Mouse (Mus musculus) fat pad, adult 2 months (tissue): ENCODE data around the gene Tmem230.
"Not testable (repeated sequence)": the region's sequence is repeated elsewhere in the genome, so short reads cannot be mapped to it uniquely, and the experiment has no call there.

ENCODE experiments used
- DNase-seq: peaks from one replicate; pipeline ENCODE4 v3.0.0-alpha.2; 2011; ENCODE audit warnings: low read depth, low spot score; ENCODE audit errors: extremely low read depth

Gene Tmem230

DNA sequence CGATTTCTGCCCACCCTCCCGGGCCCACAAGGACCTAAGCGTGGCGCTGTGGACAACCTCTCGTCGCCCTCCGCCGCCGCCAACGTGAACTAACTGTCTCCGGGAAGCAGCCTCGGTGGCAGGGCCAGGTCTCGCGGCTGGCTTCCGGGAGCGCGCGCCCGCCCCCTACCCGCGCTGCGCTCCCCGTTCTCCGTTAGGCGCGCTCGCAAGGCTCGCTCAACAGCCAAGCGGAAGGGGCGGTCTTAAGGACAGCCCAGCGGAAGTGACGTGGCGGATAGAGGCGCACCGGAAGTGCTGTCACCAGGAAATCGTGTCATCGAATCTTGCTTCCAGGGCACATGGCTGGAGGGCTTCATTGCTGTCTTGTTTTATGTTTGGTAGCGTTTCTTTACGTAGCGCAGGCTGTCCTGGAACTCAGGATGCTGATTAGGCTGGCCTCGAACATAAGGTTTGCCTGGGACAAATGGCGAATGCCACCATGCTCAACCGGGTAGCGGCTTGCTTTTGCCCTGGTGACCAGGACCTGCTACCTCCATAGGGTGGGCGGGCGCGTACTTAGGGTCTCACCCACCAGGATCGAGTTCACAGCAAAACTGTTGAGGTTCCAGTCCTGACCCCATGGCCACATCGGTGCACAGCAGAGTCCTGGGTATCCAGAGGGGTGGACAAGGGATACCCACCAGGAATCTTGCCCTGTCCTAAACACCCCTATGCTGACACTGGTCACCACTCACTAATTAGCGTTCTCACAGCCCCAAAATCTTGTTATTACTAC lies at the start of gene Tmem230:
Gene Tmem230 (minus strand): TSS at position 269 of the 775 bp plus-strand sequence.
- DNase-seq = peak; percentile 45

DNA sequence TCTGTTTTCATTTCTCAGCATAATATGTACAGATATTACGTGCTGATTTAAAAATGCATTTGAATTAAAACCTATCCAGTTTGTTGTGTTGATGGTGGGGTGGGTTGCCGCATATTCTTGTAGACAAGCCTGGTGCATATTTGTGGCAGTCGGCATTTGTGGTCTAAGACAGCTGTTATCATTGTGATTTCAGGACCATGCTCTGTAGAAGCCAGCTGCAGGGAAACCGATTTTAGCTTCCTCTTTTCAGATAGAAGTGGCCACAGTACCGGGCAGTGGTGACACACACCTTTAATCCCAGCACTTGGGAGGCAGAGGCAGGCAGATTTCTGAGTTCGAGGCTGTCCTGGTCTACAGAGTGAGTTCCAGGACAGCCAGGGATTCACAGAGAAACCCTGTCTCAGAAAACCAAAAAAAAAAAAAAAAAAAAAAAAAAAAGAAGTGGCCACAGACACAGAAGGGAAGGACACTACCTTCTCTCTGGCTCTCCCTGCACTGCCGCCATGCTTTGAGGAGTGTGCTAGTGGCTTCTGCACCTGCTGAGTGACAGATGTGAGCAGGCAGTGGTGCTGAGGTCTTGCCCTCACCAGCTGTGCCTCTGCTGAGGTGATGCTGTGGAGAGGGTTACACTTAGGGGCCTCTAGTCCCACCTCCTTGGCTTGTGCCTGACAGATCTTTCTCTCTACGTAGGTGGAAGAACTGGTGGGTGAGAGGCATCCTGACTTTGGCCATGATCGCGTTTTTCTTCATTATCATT lies 46.3 kb upstream of the Tmem230 start:
- DNase-seq = no peak

DNA sequence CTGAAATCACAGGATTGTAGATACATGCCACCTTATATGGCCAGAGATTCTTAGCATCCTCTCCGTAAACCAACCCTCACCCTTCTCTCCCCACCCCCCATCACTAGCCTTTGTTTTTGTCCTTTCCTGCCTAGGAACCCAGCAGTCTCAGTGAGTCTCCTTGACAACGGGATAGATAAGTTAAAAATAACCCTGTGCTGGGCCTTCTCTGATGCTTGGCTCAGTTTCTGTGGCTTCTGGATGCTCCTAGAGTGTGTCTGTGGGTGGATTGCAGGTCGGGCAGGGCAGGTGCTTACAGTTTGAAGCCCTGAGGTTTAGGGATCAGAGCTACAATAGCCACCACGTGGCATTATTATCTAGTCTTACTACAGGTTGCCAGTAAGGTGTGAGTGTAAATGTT lies 44.5 kb upstream of the Tmem230 start:
- DNase-seq = no peak

DNA sequence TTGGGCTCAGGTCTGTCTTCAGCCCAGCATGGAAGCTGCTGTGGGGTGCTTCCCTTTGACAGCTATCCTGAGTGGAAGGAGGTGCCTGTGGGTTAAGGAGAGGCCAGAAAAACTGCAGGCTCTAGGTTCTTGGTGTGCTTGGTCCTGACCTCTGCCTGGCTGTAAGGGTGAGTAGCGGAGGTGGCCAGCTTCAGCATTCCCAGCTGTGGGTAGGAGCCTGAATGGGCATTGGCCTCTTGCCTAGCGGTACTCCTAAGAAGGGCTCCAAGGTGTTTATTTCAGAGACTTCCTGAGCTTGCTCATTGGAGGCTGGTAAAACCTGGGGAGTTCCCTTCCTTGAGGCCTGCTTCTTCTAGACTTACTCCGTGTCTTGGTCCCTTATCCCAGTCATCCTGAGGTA lies 43.7 kb upstream of the Tmem230 start:
- no peak for DNase-seq

DNA sequence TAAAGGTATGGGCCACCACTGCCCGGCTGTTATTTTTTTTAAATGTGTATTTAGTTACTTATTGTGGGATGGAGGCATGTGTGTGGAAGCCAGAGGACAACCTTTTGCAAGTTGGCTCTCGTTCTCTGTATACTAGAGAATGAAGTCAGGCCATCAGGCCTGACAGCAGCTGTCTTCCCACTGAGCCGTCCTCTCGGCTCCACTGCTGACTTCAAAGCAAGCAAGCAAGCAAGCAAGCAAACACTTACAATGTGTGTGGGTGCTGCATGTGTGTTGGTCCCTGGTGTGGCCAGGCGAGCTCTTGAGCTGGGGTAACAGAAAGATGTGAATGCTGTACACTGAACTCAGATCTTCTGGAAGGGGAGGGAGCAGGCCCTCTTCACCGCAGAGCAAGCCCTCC lies 43.2 kb upstream of the Tmem230 start:
- no peak for DNase-seq

DNA sequence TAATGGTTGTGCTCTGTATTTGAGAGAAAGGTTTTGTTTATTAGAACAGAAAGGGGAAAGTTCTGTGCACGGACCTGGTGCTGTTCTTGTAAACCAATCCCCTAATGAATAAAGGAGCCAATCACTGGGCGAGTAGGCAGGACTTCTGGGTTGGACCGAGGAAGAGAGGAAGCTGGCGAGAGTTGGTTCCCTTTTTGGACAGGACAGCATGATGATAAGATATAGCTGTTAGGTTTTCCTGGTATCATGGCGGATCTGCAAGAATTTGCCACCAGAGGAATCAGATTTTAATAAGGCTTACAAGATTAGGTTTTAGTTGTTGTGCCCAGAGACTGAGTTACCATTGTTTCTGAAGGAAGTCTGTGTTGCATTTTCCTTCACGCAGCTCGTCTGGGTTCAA lies 41.6 kb upstream of the Tmem230 start:
- not testable (repeated sequence) for DNase-seq

DNA sequence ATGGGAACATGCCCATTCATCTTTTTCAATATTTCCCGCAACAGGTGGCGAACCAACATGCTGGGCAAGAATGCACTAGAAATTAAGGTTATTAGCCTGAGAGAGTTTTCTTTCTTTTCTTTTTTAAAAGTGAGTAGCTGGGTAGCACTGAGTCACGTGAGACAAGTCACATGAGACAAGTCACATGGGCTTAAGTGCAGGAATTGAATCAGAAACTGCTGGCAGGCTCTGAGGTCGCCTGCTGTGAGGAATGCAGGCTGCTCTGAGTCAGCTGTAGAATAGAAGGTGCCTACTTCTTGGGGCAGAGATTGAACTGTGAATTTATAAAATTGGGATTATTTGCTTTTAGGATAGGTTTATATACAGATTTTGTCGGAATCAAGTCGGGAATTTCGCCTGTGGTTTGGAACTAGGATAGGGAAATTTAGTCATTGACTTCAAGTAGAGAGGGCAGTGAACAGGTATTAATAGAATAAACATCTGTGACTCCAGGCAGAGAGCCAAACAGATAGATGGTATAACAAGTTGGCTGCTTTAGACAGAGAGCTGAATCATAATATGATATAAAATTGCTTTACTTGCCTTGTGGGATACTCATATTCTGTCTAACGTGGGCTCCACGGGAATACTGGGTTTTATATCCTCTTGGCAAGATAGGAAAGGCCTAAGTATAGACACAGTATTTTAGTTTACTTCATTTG lies 38.9 kb upstream of the Tmem230 start:
- DNase-seq = no peak

DNA sequence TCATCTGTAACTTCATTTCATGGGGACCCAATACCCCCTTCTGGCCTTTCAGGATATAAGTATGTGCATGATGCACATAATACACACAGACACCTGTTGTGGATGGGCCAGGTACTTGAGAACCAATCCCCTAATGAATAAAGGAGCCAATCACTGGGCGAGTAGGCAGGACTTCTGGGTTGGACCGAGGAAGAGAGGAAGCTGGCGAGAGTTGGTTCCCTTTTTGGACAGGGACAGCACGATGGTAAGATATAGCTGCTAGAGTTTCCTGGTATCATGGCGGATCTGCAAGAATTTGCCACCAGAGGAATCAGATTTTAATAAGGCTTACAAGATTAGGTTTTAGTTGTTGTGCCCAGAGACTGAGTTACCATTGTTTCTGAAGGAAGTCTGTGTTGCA lies 38.1 kb upstream of the Tmem230 start:
- not testable (repeated sequence) for DNase-seq

DNA sequence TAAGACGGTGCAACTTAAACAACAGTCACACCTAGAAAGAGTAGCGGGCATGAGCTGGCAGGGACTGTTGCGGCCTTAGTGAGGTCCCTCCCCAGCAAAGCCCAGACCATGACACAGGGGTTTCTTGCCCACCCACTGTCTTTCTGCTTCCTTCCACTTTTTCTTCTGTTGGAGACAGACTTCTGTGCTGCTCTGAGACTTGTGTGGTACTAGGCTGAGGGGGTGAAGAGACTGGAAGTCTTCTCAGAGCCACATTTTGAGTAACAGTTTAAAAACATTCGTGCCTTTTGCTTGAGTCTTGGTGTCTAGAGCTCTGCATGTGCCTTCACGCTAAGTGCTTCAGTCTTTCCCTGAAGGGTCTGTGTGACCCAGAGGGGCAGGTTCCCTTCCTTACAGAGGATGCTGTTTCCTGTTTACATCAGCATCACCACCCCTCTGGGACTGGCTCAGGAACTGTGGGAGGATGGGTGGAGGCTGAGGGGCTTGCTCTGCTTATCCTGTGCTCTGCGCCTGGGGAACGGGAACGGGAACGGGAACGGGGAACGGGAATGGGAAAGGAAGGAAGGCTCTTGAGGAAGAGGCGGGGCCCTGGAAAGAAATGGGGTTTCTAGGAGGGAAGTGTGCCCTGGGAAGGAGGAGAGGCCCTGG lies 37.0 kb upstream of the Tmem230 start:
- no peak for DNase-seq

DNA sequence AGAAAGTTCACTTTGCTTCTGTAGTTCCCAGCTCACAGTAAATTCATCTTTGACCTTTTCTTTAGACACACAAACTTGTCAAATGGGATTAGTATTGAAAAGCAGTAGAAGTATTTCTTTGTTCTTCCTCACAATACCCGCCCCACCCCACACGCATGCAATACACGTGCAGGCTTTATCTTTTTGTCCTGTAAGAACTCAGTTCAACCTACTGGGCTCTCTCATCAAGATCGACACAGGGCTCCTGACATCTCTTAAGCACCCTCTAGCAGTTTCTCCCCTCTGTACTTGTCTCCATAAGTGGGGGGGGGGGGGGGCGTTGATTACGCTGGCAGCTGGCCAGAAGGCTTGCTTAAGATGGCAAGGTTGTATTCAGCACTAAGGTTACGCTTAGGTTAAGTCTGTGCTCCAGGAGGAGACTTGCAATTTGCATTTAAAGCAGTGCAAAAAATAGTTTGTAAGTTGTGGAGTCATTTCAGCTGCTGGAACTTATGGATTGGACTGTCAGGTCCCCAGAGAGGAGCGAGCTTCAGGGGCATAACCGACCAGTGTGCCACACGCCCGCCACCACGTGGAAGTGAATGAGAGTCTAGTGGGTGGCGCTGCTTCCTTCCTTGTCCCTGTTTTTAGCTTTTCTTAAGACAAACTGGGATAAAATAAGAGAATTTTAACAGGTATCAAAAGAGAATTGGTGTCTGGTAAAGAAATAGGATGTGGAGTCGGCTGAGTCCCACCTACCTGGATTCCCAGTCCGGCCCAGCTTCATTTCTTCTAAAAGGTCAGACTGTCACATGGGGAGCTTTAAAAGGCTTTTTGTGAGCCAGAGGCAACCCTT lies 35.8 kb upstream of the Tmem230 start:
- DNase-seq = no peak

DNA sequence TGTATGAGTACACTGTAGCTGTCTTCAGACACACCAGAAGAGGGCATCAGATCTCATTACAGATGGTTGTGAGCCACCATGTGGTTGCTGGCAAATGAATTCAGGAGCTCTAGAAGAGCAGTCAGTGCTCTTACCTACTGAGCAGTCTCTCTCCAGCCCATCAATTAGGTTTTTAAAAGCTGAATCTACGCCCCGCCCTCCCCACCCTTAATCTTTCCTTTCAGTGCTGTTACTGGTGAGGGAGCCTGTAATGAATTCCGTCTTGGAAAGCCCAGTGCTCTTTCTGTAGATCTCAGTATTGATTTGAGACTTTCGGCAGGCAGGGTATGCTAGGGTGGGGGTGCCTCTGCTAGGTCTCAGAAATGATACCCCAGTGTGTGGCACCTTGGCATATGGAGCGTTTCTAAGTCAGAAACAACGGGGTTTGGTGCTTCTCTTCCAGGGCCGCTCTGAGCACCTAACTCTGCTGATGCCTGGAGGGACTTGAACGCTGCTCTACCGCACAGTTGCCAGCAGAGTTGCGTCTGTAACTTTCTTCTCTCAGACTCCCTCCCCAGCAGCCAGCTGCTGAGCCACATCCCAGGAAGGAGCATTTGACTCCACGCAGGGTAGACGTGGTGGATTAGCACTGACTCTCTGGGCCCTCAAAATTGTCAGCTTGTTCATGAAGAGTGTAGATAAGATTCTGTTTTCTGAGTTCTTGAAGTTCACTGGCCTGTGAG lies 35.0 kb upstream of the Tmem230 start:
- no peak for DNase-seq

DNA sequence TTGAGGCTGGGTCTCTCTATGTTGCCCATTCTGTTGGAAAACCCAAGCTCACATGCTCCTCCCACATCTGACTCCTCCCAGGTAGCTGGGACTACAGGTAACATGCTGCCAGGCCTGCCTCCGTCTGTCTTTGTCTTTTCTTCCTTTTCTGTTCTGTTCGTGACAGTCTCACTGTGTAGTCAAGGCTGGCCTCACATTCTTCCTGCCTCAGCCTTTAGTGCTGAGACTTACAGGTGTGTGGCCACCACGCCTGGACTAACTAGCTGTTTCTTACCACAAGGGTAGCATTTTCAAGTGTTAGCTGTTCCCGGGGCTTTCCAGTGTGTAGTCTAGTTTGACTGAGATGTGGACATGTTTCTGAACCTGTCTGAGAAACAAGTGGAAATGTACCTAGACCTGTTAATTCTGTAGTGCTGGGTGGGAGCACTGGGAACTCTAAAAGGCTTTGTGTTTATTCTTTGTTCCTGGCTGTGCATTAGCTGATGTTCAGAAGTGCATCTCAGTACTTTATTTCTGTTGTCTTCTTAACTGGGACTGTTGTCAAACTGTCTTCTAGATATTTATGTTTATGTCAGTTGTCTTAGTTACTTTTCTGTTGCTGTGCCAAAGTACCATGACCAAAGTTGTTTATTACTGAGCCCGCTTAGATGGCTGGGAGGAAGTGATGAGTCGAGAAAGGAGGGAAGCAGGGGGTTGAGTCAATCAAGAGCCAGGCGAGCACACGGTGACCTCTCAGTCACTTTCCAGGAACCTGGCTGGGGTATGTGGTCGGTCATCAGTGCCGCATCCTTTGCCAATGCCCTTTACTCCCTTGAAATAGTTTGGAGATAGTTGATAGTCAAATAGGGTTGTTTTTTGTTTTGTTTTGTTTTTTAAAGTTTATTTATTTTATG lies 34.2 kb upstream of the Tmem230 start:
- no peak for DNase-seq

DNA sequence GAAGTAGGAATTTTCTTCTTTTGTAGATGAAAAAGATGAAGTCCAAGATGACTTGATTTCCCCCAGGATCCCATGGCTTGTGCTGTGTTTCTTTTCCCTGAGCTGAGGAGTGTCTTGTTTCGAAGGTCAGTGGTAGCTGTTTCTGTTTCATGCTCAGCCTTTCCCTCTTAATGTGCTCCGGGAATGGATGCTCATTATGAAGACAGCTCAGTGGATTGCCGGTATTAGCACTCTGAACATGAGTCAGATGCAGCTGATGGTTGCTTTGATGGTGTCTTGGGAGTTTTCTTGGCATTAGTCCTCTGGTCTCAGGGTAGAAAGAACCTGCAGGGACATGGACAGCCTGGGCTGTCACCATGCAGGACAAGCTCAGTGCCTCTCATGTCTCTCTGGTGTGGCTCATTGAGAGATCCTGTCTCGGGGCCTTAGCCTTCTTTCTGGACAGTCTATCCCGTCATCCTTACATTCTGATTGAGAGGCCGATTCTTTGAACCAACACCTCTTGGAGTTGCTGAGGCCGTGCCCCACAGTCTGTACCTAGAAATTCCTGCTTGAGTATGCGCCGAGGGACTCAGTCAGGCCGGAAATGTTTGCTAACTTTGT lies 33.0 kb upstream of the Tmem230 start:
- DNase-seq = no peak

DNA sequence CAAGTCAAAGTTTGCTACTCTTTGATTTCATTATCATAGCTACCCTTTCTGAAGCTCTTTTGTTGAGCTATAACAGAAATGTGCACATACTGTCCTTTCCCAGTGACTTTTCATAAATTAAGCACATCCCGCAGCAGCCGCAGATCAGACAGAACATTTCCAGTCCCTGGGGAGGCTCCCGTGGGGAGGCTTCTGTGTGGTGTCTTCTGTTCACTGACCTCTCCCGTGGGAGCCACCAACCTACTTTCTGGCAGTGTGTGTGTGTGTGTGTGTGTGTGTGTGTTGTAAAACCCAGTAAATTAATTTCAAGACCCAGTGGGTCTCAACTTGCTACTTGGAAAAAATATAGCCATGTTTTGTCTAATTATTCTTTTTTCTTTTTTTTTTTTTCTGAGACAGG lies 32.4 kb upstream of the Tmem230 start:
- DNase-seq = no peak

DNA sequence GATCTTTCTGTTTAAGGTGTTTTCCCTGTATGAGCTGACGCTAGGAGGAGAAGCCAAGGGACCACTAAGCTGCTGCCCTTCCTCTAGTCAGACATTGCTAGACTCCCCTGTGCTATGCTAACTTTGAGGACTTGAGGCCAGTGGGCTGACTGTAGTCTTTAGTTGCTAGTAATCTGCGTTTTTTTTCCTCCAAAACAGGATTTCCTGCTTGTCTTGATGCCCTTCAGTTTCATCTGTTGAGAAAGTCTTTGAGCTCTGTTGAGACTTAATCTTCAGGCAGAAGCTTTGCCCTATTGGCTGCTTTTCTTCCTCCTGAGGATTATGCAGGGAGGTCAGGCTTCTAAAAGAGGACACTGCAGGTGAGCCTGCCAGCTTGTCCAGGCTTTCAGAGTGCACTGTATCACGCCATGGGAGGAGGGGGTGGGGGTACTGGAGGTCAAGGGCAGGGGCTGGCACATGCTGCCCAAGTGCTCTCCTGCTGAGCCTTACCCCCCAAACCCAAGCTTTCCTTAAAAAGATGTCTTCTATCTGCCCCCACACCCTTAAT lies 31.8 kb upstream of the Tmem230 start:
- no peak for DNase-seq

DNA sequence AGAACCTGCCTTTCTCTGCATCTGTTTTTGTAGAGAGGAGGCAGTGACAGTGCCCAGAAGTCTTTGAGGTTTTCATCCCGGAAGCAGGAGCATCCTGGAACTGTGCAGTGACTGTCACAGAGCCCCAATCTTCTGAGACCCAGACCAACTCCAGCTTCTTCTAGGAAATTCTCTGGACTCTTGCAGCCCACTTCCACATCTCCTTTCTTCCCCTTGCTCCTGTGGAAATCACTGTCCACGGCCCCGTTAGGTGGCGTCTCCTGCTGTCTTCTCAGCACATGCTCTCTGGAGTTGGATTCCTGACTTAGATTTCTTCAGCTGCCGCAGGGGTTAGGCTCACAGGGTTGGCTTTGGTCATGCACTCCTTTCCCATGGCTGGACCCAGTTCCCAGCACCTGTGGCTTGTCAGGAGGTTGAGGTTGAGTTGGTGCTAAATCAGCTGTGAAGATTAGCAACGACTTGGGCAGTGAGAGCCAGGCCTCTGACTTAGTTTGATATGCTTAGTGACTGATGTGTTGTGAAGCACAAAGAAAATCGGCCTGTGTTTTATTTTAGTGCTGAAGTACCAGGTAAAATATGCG lies 30.8 kb upstream of the Tmem230 start:
- DNase-seq = no peak

DNA sequence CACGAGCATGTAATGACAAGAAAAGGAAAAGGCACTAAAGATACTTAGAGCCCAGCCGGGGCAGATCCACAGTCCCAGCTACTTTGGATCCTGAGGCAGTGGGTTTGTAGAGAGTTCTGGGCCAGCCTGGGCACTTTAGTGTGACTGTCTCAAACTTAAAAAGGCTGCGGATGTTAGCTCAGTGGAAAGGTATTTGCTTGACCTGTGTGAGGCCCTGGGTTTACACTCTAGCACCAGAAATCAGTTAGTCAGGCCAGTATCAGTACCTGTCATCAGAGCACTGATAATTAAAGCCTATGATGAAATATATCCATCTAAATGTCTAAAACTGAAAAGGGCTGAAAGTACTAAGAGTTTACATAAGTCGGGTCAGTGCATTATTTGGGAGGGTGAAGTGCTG lies 28.6 kb upstream of the Tmem230 start:
- DNase-seq = no peak

DNA sequence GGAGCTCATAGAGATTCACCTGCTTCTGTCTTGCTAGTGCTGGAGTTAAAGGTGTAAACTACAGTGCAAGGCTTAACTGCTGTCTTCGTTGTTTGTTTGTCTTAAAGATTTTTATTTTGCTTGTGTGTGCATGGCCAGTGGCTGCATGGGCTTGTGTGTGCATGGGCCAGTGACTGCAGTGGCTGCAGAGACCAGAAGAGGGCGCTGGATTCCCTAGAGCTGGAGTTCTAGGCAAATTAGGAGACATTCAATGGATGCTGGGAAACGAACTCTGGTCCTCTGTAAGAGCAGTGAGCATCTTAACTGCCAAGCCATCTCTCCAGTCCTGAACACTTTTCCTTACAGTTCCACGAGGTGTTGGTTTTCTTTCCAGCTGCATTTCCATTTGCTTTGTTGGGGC lies 27.9 kb upstream of the Tmem230 start:
- no peak for DNase-seq
